Mouse (Mus musculus): ENCODE measurements around the gene Ppp3cb.
"Not testable (repeated sequence)": the region's sequence is repeated elsewhere in the genome, so short reads cannot be mapped to it uniquely, and the experiment has no call there.

Gene Ppp3cb

GRCm38 (mm10) chr14:20546415-20546814, at the start of gene Ppp3cb:
TSS of gene Ppp3cb (minus strand) at chr14:20546573.
- peak; percentile 93 for DNase-seq (ENCODE audit: extremely low spot score)

GRCm38 (mm10) chr14:20595781-20596180, 49.4 kb upstream of the Ppp3cb start:
- DNase-seq (ENCODE audit: extremely low spot score): peak; percentile 8

- DNase-seq (ENCODE audit: extremely low spot score): no peak
Observed at GRCm38 (mm10) chr14:20587458-20587857, 41.1 kb upstream of the Ppp3cb start.

- no peak for DNase-seq (ENCODE audit: extremely low spot score)
Observed at GRCm38 (mm10) chr14:20578822-20579407, 32.5 kb upstream of the Ppp3cb start.

- peak; percentile 62 for DNase-seq (ENCODE audit: extremely low spot score)
Observed at GRCm38 (mm10) chr14:20576179-20576578, 29.8 kb upstream of the Ppp3cb start.

DNA sequence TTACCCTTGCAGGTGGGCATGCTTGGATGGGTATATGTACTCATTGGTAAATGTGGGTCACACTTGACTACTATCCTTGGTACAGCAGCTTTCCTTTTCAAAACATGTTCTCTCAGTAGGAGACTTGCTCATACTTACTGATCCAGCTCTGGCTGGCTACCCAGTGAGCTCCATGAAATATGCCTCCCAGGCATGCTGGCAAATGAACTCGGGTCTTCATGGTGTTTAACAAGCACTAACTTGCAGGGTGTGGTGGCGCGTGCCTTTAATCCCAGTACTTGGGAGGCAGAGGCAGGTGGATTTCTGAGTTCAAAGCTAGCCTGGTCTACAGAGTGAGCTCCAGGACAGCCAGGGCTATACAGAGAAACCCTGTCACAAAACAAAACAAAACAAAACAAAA, 26.8 kb upstream of the Ppp3cb start:
- DNase-seq (ENCODE audit: extremely low spot score): not testable (repeated sequence)

GRCm38 (mm10) chr14:20565256-20566021, 19.1 kb upstream of the Ppp3cb start:
- no peak for DNase-seq (ENCODE audit: extremely low spot score)

DNA sequence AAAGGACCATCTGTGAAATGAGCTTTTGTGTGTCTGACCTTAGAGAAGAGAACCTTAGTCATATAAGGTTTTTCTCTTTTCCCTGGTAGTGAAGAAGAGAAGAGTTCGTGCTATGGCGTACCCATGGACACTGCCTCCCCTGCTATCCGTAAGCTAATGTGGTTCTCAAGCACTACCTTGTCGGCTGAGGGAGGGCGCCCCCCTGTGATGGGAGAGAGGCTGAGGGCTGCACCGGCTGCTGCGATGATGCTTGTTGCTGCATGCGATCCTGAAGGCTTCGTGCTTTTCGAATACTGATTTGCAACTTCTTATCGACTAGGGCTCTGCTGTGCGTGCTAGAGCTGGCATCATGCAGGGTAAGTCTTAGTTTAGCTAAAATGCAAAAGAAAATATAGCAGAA, 18.3 kb upstream of the Ppp3cb start:
- no peak for DNase-seq (ENCODE audit: extremely low spot score)

DNA sequence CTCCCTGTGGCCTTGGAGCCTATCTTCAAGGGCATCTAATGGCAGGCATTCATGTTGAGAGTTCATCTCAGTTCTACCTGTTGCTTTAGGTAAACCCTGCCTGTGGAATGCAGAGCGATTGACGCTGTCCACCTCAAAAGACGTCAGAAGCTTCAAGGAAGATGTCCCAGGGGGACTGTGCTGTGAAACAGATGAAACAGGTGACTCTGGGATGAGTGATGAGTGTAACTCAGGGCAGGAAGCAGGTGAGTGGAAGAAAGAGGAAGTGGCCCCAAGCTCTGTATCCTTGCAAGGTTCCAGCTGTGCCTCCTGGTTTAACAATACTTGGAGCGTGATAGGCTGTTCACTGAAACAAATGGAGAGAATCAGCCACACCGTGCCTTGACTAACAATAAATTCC, 15.5 kb upstream of the Ppp3cb start:
- no peak for DNase-seq (ENCODE audit: extremely low spot score)

DNA sequence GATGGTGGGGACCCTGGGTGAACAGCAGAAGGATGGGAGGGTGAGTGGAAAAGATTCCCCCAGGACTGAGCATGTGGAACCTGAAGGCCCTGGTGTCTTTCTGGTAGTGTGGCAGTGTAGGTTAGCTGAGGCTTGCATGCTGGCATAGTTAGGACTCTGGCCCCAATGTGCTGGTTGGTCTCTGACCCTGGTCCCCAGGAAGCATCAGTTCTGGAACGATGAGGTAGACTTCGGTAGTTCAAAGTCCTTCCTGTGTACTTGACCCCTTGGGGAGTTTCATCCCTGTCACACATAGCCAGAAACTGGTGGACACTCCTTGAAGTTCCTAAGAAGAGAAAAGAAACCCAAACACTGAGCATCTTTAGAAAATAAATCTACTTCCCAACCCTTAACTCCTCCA, 3.8 kb upstream of the Ppp3cb start:
- no peak for DNase-seq (ENCODE audit: extremely low spot score)

DNA sequence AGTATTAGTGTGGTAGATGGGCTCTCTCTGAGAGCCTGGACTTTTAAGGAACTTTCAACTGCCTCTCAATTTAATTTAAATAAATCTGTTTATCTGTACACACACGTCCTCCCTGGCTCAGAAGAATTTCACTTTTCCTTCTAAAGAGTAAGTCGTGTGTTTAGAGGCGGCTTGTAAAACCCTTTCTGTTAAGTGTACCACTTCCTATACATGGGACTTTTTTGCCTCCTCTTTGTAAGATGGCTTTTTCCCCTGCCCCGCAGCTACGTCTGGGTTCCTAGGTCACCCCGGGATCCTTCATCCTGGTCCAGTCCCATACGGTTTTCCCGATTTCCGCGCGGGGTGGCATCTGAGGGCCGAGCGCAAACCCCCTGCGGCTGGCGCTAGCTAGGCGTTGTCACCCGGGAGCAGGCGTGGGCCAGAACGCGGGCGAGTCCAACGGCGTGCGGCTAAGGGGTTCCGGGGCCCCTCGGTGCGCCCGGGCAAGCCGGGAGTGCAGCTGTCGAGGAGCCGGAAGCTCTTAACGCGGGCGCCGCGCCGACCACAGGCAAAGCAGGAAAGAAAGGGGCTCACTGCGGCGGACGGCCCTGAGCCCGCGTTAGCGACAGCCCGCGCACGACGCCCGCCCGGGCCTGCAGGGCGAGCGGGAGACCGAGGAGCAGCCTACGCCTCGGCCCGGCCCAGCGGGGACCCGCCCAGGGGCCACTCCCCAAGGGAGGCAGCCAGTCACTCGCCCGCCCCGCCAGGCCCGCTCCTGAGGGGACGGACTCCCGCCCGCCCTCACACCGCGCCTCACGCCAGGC, 643 bp downstream of the Ppp3cb start:
- DNase-seq (ENCODE audit: extremely low spot score): peak; percentile 89

DNA sequence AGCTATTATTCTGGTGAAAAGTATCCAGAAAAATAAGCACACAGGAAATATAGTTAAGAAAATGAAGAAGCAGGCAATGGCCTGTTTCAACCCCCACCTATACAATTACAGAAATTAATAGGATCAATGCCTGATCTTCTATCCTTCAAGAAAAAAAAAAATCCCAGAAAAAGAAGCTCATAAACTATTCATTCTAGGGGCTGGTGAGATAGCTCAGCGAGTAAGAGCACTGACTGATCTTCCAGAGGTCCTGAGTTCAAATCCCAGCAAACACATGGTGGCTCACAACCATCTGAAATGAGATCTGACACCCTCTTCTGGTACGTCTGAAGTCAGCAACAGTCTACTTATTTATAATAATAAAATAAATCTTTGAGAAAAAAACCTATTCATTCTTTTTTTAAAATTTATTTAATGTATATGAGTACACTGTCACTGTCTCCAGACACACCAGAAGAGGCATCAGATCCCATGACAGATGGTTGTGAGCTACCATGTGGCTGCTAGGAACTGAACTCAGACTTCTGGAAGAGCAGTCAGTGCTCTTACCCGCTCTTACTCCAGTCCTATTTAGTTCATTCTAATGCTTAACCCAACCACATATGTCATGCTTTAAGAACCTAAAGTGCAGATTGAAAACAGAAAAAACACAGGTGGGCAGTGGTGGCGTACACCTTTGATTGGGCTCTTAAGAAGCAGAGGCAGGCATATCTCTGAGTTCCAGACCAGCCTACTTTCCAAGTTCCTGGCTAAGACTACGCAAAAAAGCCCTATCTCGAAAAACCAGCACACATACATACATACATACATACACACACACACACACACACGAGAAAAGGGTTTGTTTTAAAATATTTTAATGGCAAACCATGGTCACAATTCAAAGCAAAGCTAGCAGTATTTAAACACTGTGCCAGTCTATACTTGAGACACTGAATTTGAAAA, 1.6 kb downstream of the Ppp3cb start:
- DNase-seq (ENCODE audit: extremely low spot score): peak; percentile 2

DNA sequence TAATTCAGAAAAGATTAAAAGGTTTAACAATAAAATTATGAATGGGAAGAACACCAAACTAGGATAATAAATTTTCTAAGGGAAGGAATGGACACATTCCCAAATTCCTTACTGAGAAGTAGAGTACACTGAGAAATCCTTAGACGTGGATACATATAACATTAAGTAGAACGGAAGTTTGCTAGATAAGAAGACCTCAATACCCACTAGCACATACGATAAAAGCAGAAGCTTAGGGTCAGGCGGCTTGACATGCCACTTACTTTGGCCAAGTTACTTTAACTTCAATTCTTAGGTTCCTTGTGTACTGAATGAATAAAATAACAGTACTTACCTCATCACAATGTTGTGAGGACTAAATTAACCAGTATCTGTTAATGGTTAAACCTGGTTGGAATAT, 16.7 kb downstream of the Ppp3cb start:
- no peak for DNase-seq (ENCODE audit: extremely low spot score)

GRCm38 (mm10) chr14:20520179-20520578, 26.2 kb downstream of the Ppp3cb start:
- no peak for DNase-seq (ENCODE audit: extremely low spot score)

DNA sequence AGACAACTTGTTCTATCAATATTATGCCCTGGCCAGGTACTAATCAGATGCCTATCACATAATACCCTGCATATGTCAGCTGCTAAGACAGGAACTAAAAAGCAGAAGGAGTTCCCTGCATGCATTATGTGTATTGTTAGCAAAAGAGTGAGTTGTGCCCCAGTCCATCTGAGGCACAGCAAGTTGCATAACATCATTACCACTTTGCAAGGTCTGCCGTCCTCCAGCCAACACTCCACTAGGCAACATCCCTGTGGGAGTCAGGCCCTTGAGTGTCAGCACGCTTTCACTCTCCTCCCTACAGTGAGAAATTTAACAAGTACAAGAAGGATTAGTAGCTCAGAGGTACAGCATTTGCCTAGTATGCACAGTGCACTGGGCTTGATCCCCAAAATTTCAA, 37.9 kb downstream of the Ppp3cb start:
- DNase-seq (ENCODE audit: extremely low spot score): no peak

DNA sequence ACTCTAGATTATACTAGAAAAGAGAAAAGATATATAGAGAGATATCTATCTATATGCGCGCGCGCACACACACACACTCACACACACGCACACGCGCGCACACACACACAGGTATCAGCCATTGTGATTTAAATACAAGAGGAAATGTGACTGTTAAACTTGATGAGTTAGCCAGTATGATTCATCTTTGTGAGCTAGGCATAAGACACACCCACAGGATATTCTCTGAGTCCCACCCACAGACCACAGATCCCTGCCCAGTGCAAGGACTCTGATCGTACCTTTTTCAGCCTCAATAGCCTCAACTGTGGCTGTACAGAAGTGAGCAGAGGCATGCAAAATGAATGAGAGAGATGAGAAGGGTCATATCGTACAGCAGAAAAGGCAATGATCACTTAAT, 43.4 kb downstream of the Ppp3cb start:
- DNase-seq (ENCODE audit: extremely low spot score): no peak

DNA sequence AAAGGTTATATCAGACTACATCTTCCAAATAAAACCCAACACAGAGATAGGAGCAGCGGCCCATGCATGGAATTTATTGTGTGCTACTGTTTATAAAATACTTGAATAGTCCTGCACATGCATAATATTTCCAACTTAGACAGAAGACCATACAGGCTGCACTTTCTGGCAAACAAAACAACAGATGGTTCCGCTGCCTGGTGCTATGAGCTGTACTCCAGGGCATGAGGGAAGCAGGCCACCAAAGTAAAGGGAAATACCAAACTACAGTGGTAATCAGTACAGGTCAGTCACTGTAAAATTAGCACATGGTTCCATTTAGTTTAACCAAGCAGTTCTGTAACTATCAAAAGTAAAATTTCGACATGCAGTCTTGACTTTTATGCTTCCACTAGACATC, 46.4 kb downstream of the Ppp3cb start:
- DNase-seq (ENCODE audit: extremely low spot score): no peak

- DNase-seq (ENCODE audit: extremely low spot score): no peak
Observed at GRCm38 (mm10) chr14:20496603-20497002, 49.8 kb downstream of the Ppp3cb start, which contains the start of gene Mss51. TSS of gene Mss51 (minus strand) at chr14:20496901.

GRCm38 (mm10) chr14:20486031-20486430, 60.3 kb downstream of the Ppp3cb start:
- DNase-seq (ENCODE audit: extremely low spot score): no peak

GRCm38 (mm10) chr14:20482051-20482751, 64.2 kb downstream of the Ppp3cb start:
- no peak for DNase-seq (ENCODE audit: extremely low spot score)

GRCm38 (mm10) chr14:20481211-20481610, 65.2 kb downstream of the Ppp3cb start:
- no peak for DNase-seq (ENCODE audit: extremely low spot score)

Measured in embryo, embryonic 9.5 days (tissue).